8 mouse cellular contexts compared by ENCODE assay signal in the genomic region with DNA sequence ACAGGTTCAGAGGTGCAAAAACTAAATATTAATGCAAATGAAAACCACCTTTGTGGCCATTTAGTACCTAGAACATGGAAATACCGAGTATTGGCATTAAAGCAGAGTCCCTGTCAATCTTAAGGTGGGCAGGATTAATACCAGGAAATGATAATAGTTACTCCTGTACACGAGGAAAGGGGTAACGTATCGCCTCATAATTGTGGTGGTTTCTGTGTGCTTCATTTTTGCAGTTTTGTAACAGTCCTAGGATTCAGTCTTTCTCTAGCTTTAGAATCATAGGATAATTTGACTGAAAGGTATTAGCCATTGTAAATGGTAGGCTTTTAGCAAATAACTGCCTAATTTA. TPM values are rescaled to one million over a fixed set of nuclear protein-coding genes. Genes with fewer than 3 reads are reported as not detected.
DNase-seq lines count a peak whose midpoint lies in the region; ATAC-seq and TF ChIP-seq lines count a peak whose summit lies in the region.

No protein-coding gene starts in this region.

- peak overlapping the region; percentile 96 for H3K4me3 ChIP-seq in heart, embryonic 11.5 days (ENCODE audit: low read depth, low read length)
- H3K4me3 ChIP-seq in CH12.LX (replicated peaks in 1 of 3; ENCODE audit: low read depth in 2 of 3, low read length in 2 of 3, poor library complexity in 1 of 3): peak overlapping the region; percentile 93 to 97 (median 94)
- peak overlapping the region; percentile 95 for H3K4me3 ChIP-seq in forebrain, embryonic 15.5 days
- H3K4me3 ChIP-seq in liver, embryonic 15.5 days (replicated peaks): peak overlapping the region; percentile 94

- in situ Hi-C loops in CH12.LX (cut with MboI; ENCODE audit: low pct_ligation_motif_present, low pct_unique_long_range_greater_than_20kb, low sequenced_read_pairs): loop anchor here (5.0 kb wide), 2 partner anchors 76 to 136 kb away; no protein-coding TSS in a partner anchor

- no peak for ATAC-seq in heart, embryonic 11.5 days (replicated peaks; ENCODE audit: insufficient number of reproducible peaks, low FRiP score, low TSS enrichment)
- no peak for ATAC-seq in forebrain, embryonic 15.5 days (replicated peaks)
- no peak for ATAC-seq in liver, embryonic 15.5 days (ENCODE audit: insufficient read depth)

- dilution Hi-C loops in CH12.LX (cut with MboI; ENCODE audit: extremely low pct_ligation_motif_present, extremely low pct_unique_long_range_greater_than_20kb, low sequenced_read_pairs): no loop called here

- H3K36me3 ChIP-seq in heart, embryonic 11.5 days (ENCODE audit: control insufficient read depth, insufficient read depth, low read length): peaks cover 12% of the 10 kb centered on the region; the same call in 1 of the 2 replicates
- H3K36me3 ChIP-seq in CH12.LX (replicated peaks in 1 of 2; ENCODE audit: control insufficient read depth in 1 of 2, insufficient read depth in 1 of 2, low read length in 1 of 2): peaks cover 33 to 41% of the 10 kb centered on the region in 2 experiments
- H3K36me3 ChIP-seq in forebrain, embryonic 15.5 days: peaks cover 36% of the 10 kb centered on the region
- H3K36me3 ChIP-seq in liver, embryonic 15.5 days (replicated peaks): peaks cover 41% of the 10 kb centered on the region

- H3K79me2 ChIP-seq in CH12.LX (replicated peaks; ENCODE audit: control insufficient read depth, extremely low read depth, insufficient read depth, poor library complexity, severe bottlenecking): peaks cover 41% of the 10 kb centered on the region

- TF ChIP-seq POLR2A in CH12.LX (IDR thresholded peaks at IDR 0.05; ENCODE audit: low read depth, low read length): no peak

- H3K27ac ChIP-seq in heart, embryonic 11.5 days (ENCODE audit: low read depth, low read length): no peak overlapping the region
- H3K27ac ChIP-seq in CH12.LX (ENCODE audit: insufficient read depth, low read depth): no peak overlapping the region
- H3K27ac ChIP-seq in forebrain, embryonic 15.5 days (replicated peaks): peak overlapping the region; percentile 93; the same call in 1 of the 2 replicates
- H3K27ac ChIP-seq in liver, embryonic 15.5 days (replicated peaks): peak overlapping the region; percentile 82

- H3K4me2 ChIP-seq in heart, embryonic 11.5 days: peak overlapping the region; percentile 88
- peak overlapping the region; percentile 80 for H3K4me2 ChIP-seq in CH12.LX (ENCODE audit: insufficient read depth, low read depth, poor library complexity, severe bottlenecking)
- H3K4me2 ChIP-seq in forebrain, embryonic 15.5 days (replicated peaks): peak overlapping the region; percentile 88
- peak overlapping the region; percentile 91 for H3K4me2 ChIP-seq in liver, embryonic 15.5 days

- TF ChIP-seq RAD21 in CH12.LX (IDR thresholded peaks at IDR 0.05; ENCODE audit: low read depth, low read length): no peak

- H3K9me3 ChIP-seq in heart, embryonic 11.5 days (replicated peaks; ENCODE audit: control insufficient read depth, low read length): no peaks in the 10 kb centered on the region
- no peaks in the 10 kb centered on the region for H3K9me3 ChIP-seq in CH12.LX (replicated peaks; ENCODE audit: low read length)
- H3K9me3 ChIP-seq in forebrain, embryonic 15.5 days: no peaks in the 10 kb centered on the region
- no peaks in the 10 kb centered on the region for H3K9me3 ChIP-seq in liver, embryonic 15.5 days (replicated peaks)

- no peak for TF ChIP-seq CTCF in CH12.LX (conservative IDR thresholded peaks at IDR 0.05 in 1 of 2, IDR thresholded peaks at IDR 0.05 in 1 of 2; ENCODE audit: low read depth in 2 of 2, low read length in 2 of 2)

- peaks cover 9% of the 10 kb centered on the region for H3K4me1 ChIP-seq in heart, embryonic 11.5 days (ENCODE audit: control insufficient read depth, insufficient read depth, low read length)
- peaks cover 0 to 46% of the 10 kb centered on the region in 2 experiments; a peak in 2 of 4 replicates for H3K4me1 ChIP-seq in CH12.LX (ENCODE audit: control insufficient read depth in 1 of 2, insufficient read depth in 2 of 2)
- peaks cover 42% of the 10 kb centered on the region for H3K4me1 ChIP-seq in forebrain, embryonic 15.5 days
- H3K4me1 ChIP-seq in liver, embryonic 15.5 days (replicated peaks): peaks cover 49% of the 10 kb centered on the region

- WGBS in heart, embryonic 11.5 days (ENCODE audit: insufficient replicate concordance): 44% methylated on average over 4 of the region's 4 CpGs
- WGBS in forebrain, embryonic 15.5 days: 28% methylated on average over 4 of the region's 4 CpGs
- WGBS in liver, embryonic 15.5 days (ENCODE audit: insufficient replicate concordance): 5% methylated on average over 4 of the region's 4 CpGs

- peak overlapping the region; percentile 93 for H3K9ac ChIP-seq in heart, embryonic 11.5 days (ENCODE audit: low read depth, low read length)
- H3K9ac ChIP-seq in CH12.LX (ENCODE audit: insufficient read depth, low read depth): peak overlapping the region; percentile 78; the same call in 1 of the 2 replicates
- peak overlapping the region; percentile 96 for H3K9ac ChIP-seq in forebrain, embryonic 15.5 days (replicated peaks)
- H3K9ac ChIP-seq in liver, embryonic 15.5 days: peak overlapping the region; percentile 88

- TF ChIP-seq EP300 in CH12.LX (IDR thresholded peaks at IDR 0.05; ENCODE audit: low read length): no peak

- no peak for DNase-seq in heart, postnatal 4 days
- DNase-seq in CH12.LX (ENCODE audit: extremely low read depth): no peak
- no peak for DNase-seq in adrenal gland, postnatal 14 days
- no peak for DNase-seq in B cell, adult 2 months
- no peak for DNase-seq in frontal cortex, postnatal 14 days (ENCODE audit: low spot score in 2 of 2)

- H3K27me3 ChIP-seq in heart, embryonic 11.5 days (ENCODE audit: control insufficient read depth, insufficient read depth, low read length): no peaks in the 10 kb centered on the region
- peaks cover 6% of the 10 kb centered on the region for H3K27me3 ChIP-seq in CH12.LX (replicated peaks)
- no peaks in the 10 kb centered on the region for H3K27me3 ChIP-seq in forebrain, embryonic 15.5 days
- no peaks in the 10 kb centered on the region for H3K27me3 ChIP-seq in liver, embryonic 15.5 days

TF ChIP-seq in CH12.LX, 34 proteins besides CTCF, POLR2A, EP300 and RAD21:
- TF ChIP-seq PAX5 (IDR thresholded peaks at IDR 0.05; ENCODE audit: low read length) (no peak), UBTF (IDR thresholded peaks at IDR 0.05; ENCODE audit: low read depth, low read length) (no peak), ZC3H11A (IDR thresholded peaks at IDR 0.05; ENCODE audit: low read depth, low read length) (no peak), CHD1 (IDR thresholded peaks at IDR 0.05; ENCODE audit: low read depth, low read length) (0 out of 2 replicates have a peak, but pooled peaks have one; percentile 39), USF2 (conservative IDR thresholded peaks at IDR 0.05; ENCODE audit: low read depth, low read length) (no peak), E2F4 (IDR thresholded peaks at IDR 0.05; ENCODE audit: insufficient replicate concordance, low read depth, low read length) (no peak), ZKSCAN1 (IDR thresholded peaks at IDR 0.05; ENCODE audit: borderline replicate concordance, low read depth, low read length) (no peak), SMC3 (IDR thresholded peaks at IDR 0.05; ENCODE audit: low read depth, low read length) (no peak), MYC (IDR thresholded peaks at IDR 0.05; ENCODE audit: low read depth, low read length) (no peak)

RNA-seq across cellular contexts. Expression of a gene that starts 2.1 kb away (rescaled TPM):
- 797 and 913 TPM in 2 replicates for polyA plus RNA-seq in heart, embryonic 11.5 days (2014; fragmentation: Nextera tagmentation; extraction: Ambion mirVana)
- total RNA-seq in heart, postnatal 4 days (2021): 100 to 1,000 TPM; 366 to 373 TPM
- total RNA-seq in CH12.LX (2012; rRNA removed): 750 and 836 TPM in 2 replicates
- total RNA-seq in CH12.LX (2014; rRNA removed): 425 and 450 TPM in 2 replicates
- polyA plus RNA-seq in CH12.LX (2012; ENCODE audit: insufficient read length, low read depth): 627 and 753 TPM in 2 replicates
- 2,112 and 2,174 TPM in 2 replicates for polyA plus RNA-seq in forebrain, embryonic 15.5 days (2015; fragmentation: Nextera tagmentation; extraction: Ambion mirVana)
- polyA plus RNA-seq in liver, embryonic 15.5 days (2015; fragmentation: Nextera tagmentation; extraction: Ambion mirVana): 390 and 490 TPM in 2 replicates
- total RNA-seq in adrenal gland, postnatal 14 days (2021): 432 and 438 TPM in 2 replicates

RNA-seq across cellular contexts. Expression of a gene that starts 41.9 kb away (rescaled TPM):
- 6.2 and 10.1 TPM in 2 replicates for polyA plus RNA-seq in heart, embryonic 11.5 days (2014; fragmentation: Nextera tagmentation; extraction: Ambion mirVana)
- 10 to 100 TPM; 14.4 to 14.8 TPM for total RNA-seq in heart, postnatal 4 days (2021)
- 18.9 and 21.5 TPM in 2 replicates for total RNA-seq in CH12.LX (2012; rRNA removed)
- total RNA-seq in CH12.LX (2014; rRNA removed): 24.9 and 25.6 TPM in 2 replicates
- polyA plus RNA-seq in CH12.LX (2012; ENCODE audit: insufficient read length, low read depth): 23.6 and 29.2 TPM in 2 replicates
- 16.5 and 16.6 TPM in 2 replicates for polyA plus RNA-seq in forebrain, embryonic 15.5 days (2015; fragmentation: Nextera tagmentation; extraction: Ambion mirVana)
- polyA plus RNA-seq in liver, embryonic 15.5 days (2015; fragmentation: Nextera tagmentation; extraction: Ambion mirVana): 4.1 and 4.8 TPM in 2 replicates
- 13.3 and 16.7 TPM in 2 replicates for total RNA-seq in adrenal gland, postnatal 14 days (2021)

Comparison
In these comparisons a context has a peak if more than half of its experiments do, and no peak if none do; other contexts are left out.
1. H3K27ac ChIP-seq: peak in forebrain, embryonic 15.5 days (single experiment) and liver, embryonic 15.5 days (single experiment); none in heart, embryonic 11.5 days (single experiment) and CH12.LX (single experiment).
2. Peak in every context shown above with its lines, with median percentiles within 50 percentile points of each other: H3K4me2 ChIP-seq, H3K4me3 ChIP-seq and H3K9ac ChIP-seq.